Mouse (Mus musculus) C2C12 (cell line): ENCODE results near the gene Pfdn4.

ENCODE experiments used
- CTCF ChIP-seq: IDR thresholded peaks from one replicate; pipeline ENCODE4 v1.5.1; 2011; ENCODE audit not compliant: control insufficient read depth, insufficient read depth, insufficient read length
- MAX ChIP-seq: IDR thresholded peaks from one replicate; pipeline ENCODE4 v1.6.1; 2011; ENCODE audit warnings: mild to moderate bottlenecking, control low read depth
- MYOD1 ChIP-seq: IDR thresholded peaks from one replicate; pipeline ENCODE4 v1.6.1; 2011; ENCODE audit warnings: low read depth; ENCODE audit not compliant: control insufficient read depth, insufficient read length
- MYOG ChIP-seq: IDR thresholded peaks from one replicate; pipeline ENCODE4 v1.6.1; 2011; ENCODE audit not compliant: control insufficient read depth, insufficient read length; ENCODE audit errors: extremely low read depth
- USF1 ChIP-seq: IDR thresholded peaks from one replicate; pipeline ENCODE4 v1.6.1; 2011; ENCODE audit warnings: low read depth, mild to moderate bottlenecking, control low read depth, moderate library complexity

GRCm38 (mm10) chr2:170534803-170535174 is 38.6 kb downstream of the Pfdn4 start:
- TF ChIP-seq USF1 = no peak
- no peak for TF ChIP-seq CTCF
- TF ChIP-seq MAX = no peak
- TF ChIP-seq MYOG = no peak
- no peak for TF ChIP-seq MYOD1
